In the genomic region with DNA sequence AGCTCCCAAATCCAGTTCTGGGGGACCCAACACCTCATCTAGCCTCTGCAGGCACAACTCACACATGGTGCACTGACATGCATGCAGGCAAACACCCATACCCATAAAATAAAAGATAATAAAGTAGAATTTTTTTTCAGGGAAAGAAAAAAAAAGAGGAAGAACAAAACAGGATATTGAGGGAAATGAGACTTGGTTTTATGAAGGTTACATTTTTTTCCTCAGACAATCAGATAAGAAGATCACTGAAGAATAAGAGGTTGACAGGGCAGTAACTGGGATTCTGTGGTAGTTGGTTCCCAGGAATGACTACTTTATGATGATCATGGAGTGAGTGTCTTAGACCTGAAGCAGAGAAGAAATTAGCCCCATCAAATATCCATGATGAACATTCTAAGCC, we compare ENCODE assay signal across 11 mouse cellular contexts. TPM values are rescaled to one million over a fixed set of nuclear protein-coding genes. Genes with fewer than 3 reads are reported as not detected.
DNase-seq lines count a peak whose midpoint lies in the region; ATAC-seq and TF ChIP-seq lines count a peak whose summit lies in the region.
"Had no signal": no experiment of that assay in that cellular context is flagged by ENCODE, and none has a peak within 500 bp of the region (broad histone marks: within the 10 kb centered on the region; RNA-seq: fewer than 3 reads in every experiment).

No protein-coding gene starts in this region.

- no peak overlapping the region for H3K27ac ChIP-seq in intestine, embryonic 14.5 days (ENCODE audit: low read depth)
- H3K27ac ChIP-seq in intestine, embryonic 16.5 days (ENCODE audit: low read length): no peak overlapping the region
- H3K27ac ChIP-seq in stomach, embryonic 14.5 days (ENCODE audit: low read length): no peak overlapping the region
- no peak overlapping the region for H3K27ac ChIP-seq in stomach, postnatal 0 days (replicated peaks)
- H3K27ac ChIP-seq in limb, embryonic 13.5 days: no peak overlapping the region
- H3K27ac ChIP-seq: embryonic facial prominence, embryonic 15.5 days had no signal

- H3K9ac ChIP-seq in intestine, embryonic 14.5 days (ENCODE audit: low read length): no peak overlapping the region
- H3K9ac ChIP-seq in intestine, embryonic 16.5 days (ENCODE audit: low read depth, low read length): no peak overlapping the region
- H3K9ac ChIP-seq in stomach, embryonic 14.5 days (replicated peaks; ENCODE audit: low read depth, low read length): no peak overlapping the region
- H3K9ac ChIP-seq in stomach, postnatal 0 days (ENCODE audit: low read length): no peak overlapping the region
- H3K9ac ChIP-seq in limb, embryonic 13.5 days: peak overlapping the region; percentile 84; the same call in 1 of the 2 replicates

- no peak for TF ChIP-seq CTCF in stomach, postnatal 0 days (IDR thresholded peaks at IDR 0.05; ENCODE audit: low read depth)

- TF ChIP-seq EP300 in stomach, postnatal 0 days (optimal IDR thresholded peaks at IDR 0.05): no peak

- H3K4me1 ChIP-seq in intestine, embryonic 14.5 days (replicated peaks; ENCODE audit: control insufficient read depth, insufficient read depth, low read length): peaks cover 16% of the 10 kb centered on the region
- H3K4me1 ChIP-seq in intestine, embryonic 16.5 days (ENCODE audit: control insufficient read depth, insufficient read depth, low read length): peaks cover 17% of the 10 kb centered on the region
- peaks cover 11% of the 10 kb centered on the region for H3K4me1 ChIP-seq in stomach, embryonic 14.5 days (ENCODE audit: control insufficient read depth, insufficient read depth, low read length)
- H3K4me1 ChIP-seq in stomach, postnatal 0 days (replicated peaks; ENCODE audit: control insufficient read depth, insufficient read depth): peaks cover 4% of the 10 kb centered on the region; the same call in 1 of the 2 replicates
- peaks cover 26% of the 10 kb centered on the region for H3K4me1 ChIP-seq in limb, embryonic 13.5 days

- no peaks in the 10 kb centered on the region for H3K9me3 ChIP-seq in intestine, embryonic 14.5 days (ENCODE audit: control insufficient read depth, low read length)
- H3K9me3 ChIP-seq in intestine, embryonic 16.5 days (ENCODE audit: control insufficient read depth, low read length): no peaks in the 10 kb centered on the region
- H3K9me3 ChIP-seq in stomach, embryonic 14.5 days (ENCODE audit: control insufficient read depth, low read depth, low read length): no peaks in the 10 kb centered on the region
- no peaks in the 10 kb centered on the region for H3K9me3 ChIP-seq in stomach, postnatal 0 days (ENCODE audit: control insufficient read depth, low read length)
- no peaks in the 10 kb centered on the region for H3K9me3 ChIP-seq in limb, embryonic 13.5 days
- H3K9me3 ChIP-seq: embryonic facial prominence, embryonic 15.5 days had no signal

- no peaks in the 10 kb centered on the region for H3K27me3 ChIP-seq in intestine, embryonic 14.5 days (replicated peaks; ENCODE audit: control insufficient read depth, insufficient read depth, low read length)
- no peaks in the 10 kb centered on the region for H3K27me3 ChIP-seq in intestine, embryonic 16.5 days (replicated peaks; ENCODE audit: control insufficient read depth, insufficient read depth, low read length)
- no peaks in the 10 kb centered on the region for H3K27me3 ChIP-seq in stomach, embryonic 14.5 days (ENCODE audit: control insufficient read depth, insufficient read depth, low read length)
- H3K27me3 ChIP-seq in stomach, postnatal 0 days (ENCODE audit: control insufficient read depth, insufficient read depth, low read length): no peaks in the 10 kb centered on the region
- H3K27me3 ChIP-seq in limb, embryonic 13.5 days: no peaks in the 10 kb centered on the region
- H3K27me3 ChIP-seq: CH12.LX; embryonic facial prominence, embryonic 15.5 days had no signal

- H3K4me2 ChIP-seq in intestine, embryonic 14.5 days (ENCODE audit: low read length): peak overlapping the region; percentile 66
- H3K4me2 ChIP-seq in intestine, embryonic 16.5 days (ENCODE audit: low read depth, low read length): no peak overlapping the region
- H3K4me2 ChIP-seq in stomach, embryonic 14.5 days (replicated peaks; ENCODE audit: low read depth, low read length): 0 out of 2 replicates have a peak overlapping the region, but pooled peaks have one; percentile 52
- H3K4me2 ChIP-seq in stomach, postnatal 0 days (replicated peaks; ENCODE audit: low read depth): no peak overlapping the region
- H3K4me2 ChIP-seq in limb, embryonic 13.5 days (replicated peaks): peak overlapping the region; percentile 75

- no peak for ATAC-seq in intestine, embryonic 14.5 days (replicated peaks; ENCODE audit: low FRiP score, low TSS enrichment, low read depth)
- ATAC-seq in intestine, embryonic 16.5 days: no peak
- ATAC-seq in stomach, embryonic 14.5 days (ENCODE audit: insufficient number of reproducible peaks, insufficient read depth, low FRiP score, low read depth): no peak
- ATAC-seq in stomach, postnatal 0 days (ENCODE audit: low FRiP score, low TSS enrichment): no peak
- no peak for ATAC-seq in limb, embryonic 13.5 days (ENCODE audit: low FRiP score, low read depth)

- H3K36me3 ChIP-seq in intestine, embryonic 14.5 days (ENCODE audit: control insufficient read depth, insufficient read depth, low read length): peaks cover 21% of the 10 kb centered on the region
- H3K36me3 ChIP-seq in intestine, embryonic 16.5 days (ENCODE audit: control insufficient read depth, insufficient read depth, low read length): peaks cover 5% of the 10 kb centered on the region; the same call in 1 of the 2 replicates
- H3K36me3 ChIP-seq in stomach, embryonic 14.5 days (ENCODE audit: control insufficient read depth, insufficient read depth, low read length): peaks cover 16% of the 10 kb centered on the region
- H3K36me3 ChIP-seq in stomach, postnatal 0 days (ENCODE audit: control insufficient read depth, insufficient read depth, low read length): 0 out of 2 replicates have a peak, but pooled peaks cover 4% of the 10 kb centered on the region
- peaks cover 40% of the 10 kb centered on the region for H3K36me3 ChIP-seq in limb, embryonic 13.5 days

- no peak overlapping the region for H3K4me3 ChIP-seq in intestine, embryonic 14.5 days (ENCODE audit: low read depth, low read length)
- no peak overlapping the region for H3K4me3 ChIP-seq in intestine, embryonic 16.5 days (ENCODE audit: low read length)
- no peak overlapping the region for H3K4me3 ChIP-seq in stomach, embryonic 14.5 days (ENCODE audit: low read depth, low read length)
- no peak overlapping the region for H3K4me3 ChIP-seq in stomach, postnatal 0 days (ENCODE audit: low read depth, low read length)
- H3K4me3 ChIP-seq in limb, embryonic 13.5 days: peak overlapping the region; percentile 87; the same call in 1 of the 2 replicates

- DNase-seq in intestine, embryonic 14.5 days (ENCODE audit: low spot score): no peak
- DNase-seq in stomach, postnatal 0 days (ENCODE audit: low spot score): no peak
- DNase-seq in ovary, postnatal 10 days (ENCODE audit: low spot score): no peak
- no peak for DNase-seq in urinary bladder, adult 2 months (ENCODE audit: low spot score)
- DNase-seq: adrenal gland, postnatal 36 days; cerebellum, adult 8-10 months had no signal

RNA-seq across cellular contexts. Expression of a gene that starts 1.6 kb away (rescaled TPM):
- polyA plus RNA-seq in intestine, embryonic 14.5 days (2014; fragmentation: Nextera tagmentation; extraction: Ambion mirVana): 16.4 and 18.9 TPM in 2 replicates
- 14.9 and 15.7 TPM in 2 replicates for polyA plus RNA-seq in intestine, embryonic 16.5 days (2015; fragmentation: Nextera tagmentation; extraction: Ambion mirVana)
- 15.8 and 17.7 TPM in 2 replicates for polyA plus RNA-seq in stomach, embryonic 14.5 days (2014; fragmentation: Nextera tagmentation; extraction: Ambion mirVana)
- polyA plus RNA-seq in stomach, postnatal 0 days (2015; fragmentation: Nextera tagmentation; extraction: Ambion mirVana): 8.9 and 9.3 TPM in 2 replicates
- polyA plus RNA-seq in limb, embryonic 13.5 days (2015; fragmentation: Nextera tagmentation; extraction: Ambion mirVana): 19.9 and 21.7 TPM in 2 replicates
- polyA plus RNA-seq in urinary bladder, adult 2 months (2012; rRNA removed): 17.6 and 19.0 TPM in 2 replicates

RNA-seq across cellular contexts. Expression of a gene that starts 1.6 kb away (rescaled TPM):
- 311 and 312 TPM in 2 replicates for polyA plus RNA-seq in intestine, embryonic 14.5 days (2014; fragmentation: Nextera tagmentation; extraction: Ambion mirVana)
- 215 and 233 TPM in 2 replicates for polyA plus RNA-seq in intestine, embryonic 16.5 days (2015; fragmentation: Nextera tagmentation; extraction: Ambion mirVana)
- 252 and 279 TPM in 2 replicates for polyA plus RNA-seq in stomach, embryonic 14.5 days (2014; fragmentation: Nextera tagmentation; extraction: Ambion mirVana)
- 107 and 121 TPM in 2 replicates for polyA plus RNA-seq in stomach, postnatal 0 days (2015; fragmentation: Nextera tagmentation; extraction: Ambion mirVana)
- polyA plus RNA-seq in limb, embryonic 13.5 days (2015; fragmentation: Nextera tagmentation; extraction: Ambion mirVana): 269 and 271 TPM in 2 replicates
- 53.6 and 67.6 TPM in 2 replicates for polyA plus RNA-seq in urinary bladder, adult 2 months (2012; rRNA removed)

RNA-seq across cellular contexts. Expression of a gene that starts 40.6 kb away (rescaled TPM):
- 45.4 and 48.3 TPM in 2 replicates for polyA plus RNA-seq in intestine, embryonic 14.5 days (2014; fragmentation: Nextera tagmentation; extraction: Ambion mirVana)
- polyA plus RNA-seq in intestine, embryonic 16.5 days (2015; fragmentation: Nextera tagmentation; extraction: Ambion mirVana): 35.5 and 35.7 TPM in 2 replicates
- 52.7 and 54.3 TPM in 2 replicates for polyA plus RNA-seq in stomach, embryonic 14.5 days (2014; fragmentation: Nextera tagmentation; extraction: Ambion mirVana)
- 72.0 and 72.6 TPM in 2 replicates for polyA plus RNA-seq in stomach, postnatal 0 days (2015; fragmentation: Nextera tagmentation; extraction: Ambion mirVana)
- 61.2 and 64.4 TPM in 2 replicates for polyA plus RNA-seq in limb, embryonic 13.5 days (2015; fragmentation: Nextera tagmentation; extraction: Ambion mirVana)
- polyA plus RNA-seq in urinary bladder, adult 2 months (2012; rRNA removed): 65.4 and 68.0 TPM in 2 replicates

RNA-seq across cellular contexts. Expression of a gene that starts 40.8 kb away (rescaled TPM):
- 37.7 and 38.5 TPM in 2 replicates for polyA plus RNA-seq in intestine, embryonic 14.5 days (2014; fragmentation: Nextera tagmentation; extraction: Ambion mirVana)
- polyA plus RNA-seq in intestine, embryonic 16.5 days (2015; fragmentation: Nextera tagmentation; extraction: Ambion mirVana): 38.9 and 43.2 TPM in 2 replicates
- polyA plus RNA-seq in stomach, embryonic 14.5 days (2014; fragmentation: Nextera tagmentation; extraction: Ambion mirVana): 24.0 and 26.4 TPM in 2 replicates
- polyA plus RNA-seq in stomach, postnatal 0 days (2015; fragmentation: Nextera tagmentation; extraction: Ambion mirVana): 14.7 TPM in 2 replicates
- polyA plus RNA-seq in limb, embryonic 13.5 days (2015; fragmentation: Nextera tagmentation; extraction: Ambion mirVana): 22.3 and 22.6 TPM in 2 replicates
- 6.7 and 7.6 TPM in 2 replicates for polyA plus RNA-seq in urinary bladder, adult 2 months (2012; rRNA removed)

Comparison
In these comparisons a context has a peak if more than half of its experiments do, and no peak if none do; other contexts are left out.
1. H3K4me2 ChIP-seq: peak in intestine, embryonic 14.5 days (single experiment), stomach, embryonic 14.5 days (single experiment) and limb, embryonic 13.5 days (single experiment); none in intestine, embryonic 16.5 days (single experiment) and stomach, postnatal 0 days (single experiment).